Mouse (Mus musculus) hindbrain, postnatal 0 days (tissue): Measurements from ENCODE around the gene Gabrg3. TPM values are rescaled to one million over a fixed set of nuclear protein-coding genes. Genes with fewer than 3 reads are reported as not detected.
"Not testable (repeated sequence)": the region's sequence is repeated elsewhere in the genome, so short reads cannot be mapped to it uniquely, and the experiment has no call there.

ENCODE experiments used
- ATAC-seq: fragments of 200-750 bp; cut with Nextera tagmentation; 2 replicates; pipeline ENCODE4 v1.8.0; 2017; ENCODE audit warnings: mild to moderate bottlenecking, moderate TSS enrichment, moderate library complexity
- DNase-seq: peaks from one replicate; pipeline ENCODE4 v3.0.0-alpha.2; 2015; ENCODE audit warnings: low spot score
- H3K27ac ChIP-seq: fragments of 300-500 bp; sonication (generic); 2 replicates; pipeline ENCODE4 v1.5.1; 2014; ENCODE audit warnings: mild to moderate bottlenecking
- H3K27me3 ChIP-seq: fragments of 300-500 bp; sonication (generic); 2 replicates; pipeline ENCODE4 v1.6.1; 2014; ENCODE audit warnings: low read length, mixed read lengths; ENCODE audit not compliant: insufficient read depth
- H3K36me3 ChIP-seq: fragments of 300-500 bp; sonication (generic); 2 replicates; pipeline ENCODE4 v1.6.1; 2014; ENCODE audit warnings: low read length, mixed read lengths; ENCODE audit not compliant: insufficient read depth
- H3K4me1 ChIP-seq: fragments of 300-500 bp; sonication (generic); 2 replicates; pipeline ENCODE4 v1.6.1; 2014; ENCODE audit warnings: antibody characterized with exemption, low read length, mixed read lengths; ENCODE audit not compliant: insufficient read depth
- H3K4me2 ChIP-seq: fragments of 300-500 bp; sonication (generic); 2 replicates; pipeline ENCODE4 v1.6.1; 2014; ENCODE audit warnings: low read depth, mild to moderate bottlenecking, low read length, moderate library complexity, mixed read lengths
- H3K4me3 ChIP-seq: fragments of 300-500 bp; sonication (generic); 2 replicates; pipeline ENCODE4 v1.5.1; 2014; ENCODE audit warnings: low read length
- H3K9ac ChIP-seq: fragments of 300-500 bp; sonication (generic); replicated peaks from 2 replicates; pipeline ENCODE4 v1.6.1; 2014; ENCODE audit warnings: mild to moderate bottlenecking, low read length, moderate library complexity, mixed read lengths
- H3K9me3 ChIP-seq: fragments of 300-500 bp; sonication (generic); 2 replicates; pipeline ENCODE4 v1.6.1; 2016; ENCODE audit warnings: low read length, mixed read lengths
- CTCF ChIP-seq: IDR thresholded peaks from 2 replicates; pipeline ENCODE4 v1.5.1; 2016; ENCODE audit warnings: antibody characterized with exemption, control low read depth, low read depth
- WGBS: fragments of 180-500 bp; shearing (Covaris S2); extraction: QIAGEN DNeasy Blood & Tissue Kit; methylation state at CpG from one replicate; pipeline ENCODE4 v1.1.7; 2014; 5-methylcytosine and 5-hydroxymethylcytosine counted together
- polyA plus RNA-seq: library from polyadenylated mRNA; unstranded; fragments of >200 nt; fragmentation: Nextera tagmentation; extraction: Ambion mirVana; gene quantifications from 2 replicates; pipeline ENCODE4 v1.2.1, GENCODE M21; 2015
- total RNA-seq: library from RNA; depleted of rRNA; stranded (reverse); fragments of >200 nt; gene quantifications from 2 replicates; pipeline ENCODE4 v1.2.3, GENCODE M21; 2014

Gabrg3 gene
- total and polyA plus RNA-seq, 2 experiments from 2014 or later, result 8.4 to 13.0 TPM

GRCm38 (mm10) chr7:57278841-57279240, 108.1 kb downstream of the Gabrg3 start:
- Histone ChIP-seq H3K36me3 (no peaks in the 10 kb centered on the region), H3K4me2 (no peak overlapping the region), H3K4me3 (no peak overlapping the region), H3K9ac (no peak overlapping the region), H3K4me1 (no peaks in the 10 kb centered on the region), H3K27me3 (no peaks in the 10 kb centered on the region), H3K27ac (no peak overlapping the region), H3K9me3 (no peaks in the 10 kb centered on the region)
- DNase-seq (no peak), ATAC-seq (no peak)
- WGBS, result 71% methylated on average over 3 of the region's 3 CpGs
- no peak for TF ChIP-seq CTCF

GRCm38 (mm10) chr7:57260201-57260600, 126.8 kb downstream of the Gabrg3 start:
- no peak for TF ChIP-seq CTCF
- Histone ChIP-seq H3K4me3 (no peak overlapping the region), H3K27me3 (no peaks in the 10 kb centered on the region), H3K9me3 (no peaks in the 10 kb centered on the region), H3K4me2 (no peak overlapping the region), H3K36me3 (no peaks in the 10 kb centered on the region), H3K9ac (no peak overlapping the region), H3K4me1 (no peaks in the 10 kb centered on the region), H3K27ac (no peak overlapping the region)
- DNase-seq (no peak), ATAC-seq (no peak)
- 86% methylated on average over 1 of the region's 1 CpGs for WGBS

GRCm38 (mm10) chr7:57258893-57259574, 128.0 kb downstream of the Gabrg3 start:
- H3K36me3 ChIP-seq, result no peaks in the 10 kb centered on the region
- no peaks in the 10 kb centered on the region for H3K9me3 ChIP-seq
- no peak for ATAC-seq
- no peaks in the 10 kb centered on the region for H3K4me1 ChIP-seq
- DNase-seq, result no peak
- H3K27me3 ChIP-seq, result no peaks in the 10 kb centered on the region
- TF ChIP-seq CTCF, result no peak
- 79% methylated on average over 5 of the region's 5 CpGs for WGBS
- no peak overlapping the region for H3K4me2 ChIP-seq
- no peak overlapping the region for H3K9ac ChIP-seq
- H3K27ac ChIP-seq, result no peak overlapping the region
- H3K4me3 ChIP-seq, result no peak overlapping the region

- no peak for TF ChIP-seq CTCF
- 83% methylated on average over 4 of the region's 4 CpGs for WGBS
- Histone ChIP-seq H3K4me2 (no peak overlapping the region), H3K4me1 (no peaks in the 10 kb centered on the region), H3K36me3 (no peaks in the 10 kb centered on the region), H3K27me3 (no peaks in the 10 kb centered on the region), H3K9me3 (no peaks in the 10 kb centered on the region), H3K9ac (no peak overlapping the region), H3K27ac (no peak overlapping the region), H3K4me3 (no peak overlapping the region)
- DNase-seq, result no peak
- ATAC-seq, result no peak
Observed at GRCm38 (mm10) chr7:57243981-57244380, 143.0 kb downstream of the Gabrg3 start.

DNA sequence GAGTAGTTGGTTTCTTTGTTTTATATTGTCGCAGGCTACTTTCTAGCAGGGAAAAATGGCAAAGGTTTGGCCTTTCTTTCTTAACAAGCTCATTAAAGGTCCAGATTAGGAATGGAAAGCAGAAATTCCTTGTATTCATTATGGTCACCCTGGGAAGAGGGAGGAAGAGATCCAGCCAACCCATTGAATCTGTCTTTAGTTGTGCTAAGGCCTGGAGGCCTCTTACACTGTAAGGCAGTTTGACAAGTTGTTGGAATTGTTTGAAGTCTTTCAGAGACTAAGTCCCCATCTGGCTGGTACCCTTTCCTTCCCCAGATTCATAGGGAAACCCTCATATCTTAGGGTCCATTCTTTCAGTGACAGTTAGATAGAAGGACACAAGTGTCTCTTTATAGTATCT, 172.9 kb downstream of the Gabrg3 start:
- DNase-seq, result no peak
- Histone ChIP-seq H3K4me3 (no peak overlapping the region), H3K9ac (no peak overlapping the region), H3K27me3 (no peaks in the 10 kb centered on the region), H3K27ac (no peak overlapping the region), H3K36me3 (no peaks in the 10 kb centered on the region), H3K9me3 (no peaks in the 10 kb centered on the region), H3K4me2 (no peak overlapping the region), H3K4me1 (no peaks in the 10 kb centered on the region)
- 69% methylated on average over 1 of the region's 1 CpGs for WGBS
- no peak for TF ChIP-seq CTCF
- no peak for ATAC-seq

GRCm38 (mm10) chr7:57186015-57186414, 201.0 kb downstream of the Gabrg3 start:
- DNase-seq, result no peak
- H3K4me1 ChIP-seq, result no peaks in the 10 kb centered on the region
- no peak overlapping the region for H3K4me2 ChIP-seq
- no peak for TF ChIP-seq CTCF
- no peaks in the 10 kb centered on the region for H3K9me3 ChIP-seq
- H3K4me3 ChIP-seq, result no peak overlapping the region
- no peaks in the 10 kb centered on the region for H3K36me3 ChIP-seq
- 72% methylated on average over 1 of the region's 1 CpGs for WGBS
- no peak overlapping the region for H3K27ac ChIP-seq
- ATAC-seq, result no peak
- no peak overlapping the region for H3K9ac ChIP-seq
- no peaks in the 10 kb centered on the region for H3K27me3 ChIP-seq

- H3K4me1 ChIP-seq, H3K9ac ChIP-seq, H3K36me3 ChIP-seq, H3K9me3 ChIP-seq, H3K4me2 ChIP-seq, H3K27me3 ChIP-seq, DNase-seq, H3K4me3 ChIP-seq, ATAC-seq, H3K27ac ChIP-seq: not testable (repeated sequence)
- 44% methylated on average over 2 of the region's 2 CpGs for WGBS
Observed at GRCm38 (mm10) chr7:57175891-57176545, 211.0 kb downstream of the Gabrg3 start.
